Mouse (Mus musculus) megakaryocyte, adult 5-6 weeks (primary cell): ENCODE results near the gene Mgll. TPM values are rescaled to one million over a fixed set of nuclear protein-coding genes. Genes with fewer than 3 reads are reported as not detected.

Source experiments
- ATAC-seq: 2 replicates; pipeline ENCODE4 v1.8.0; 2016; ENCODE audit warnings: mild to moderate bottlenecking, inconsistent platforms; ENCODE audit not compliant: poor library complexity, severe bottlenecking
- total RNA-seq, 2 experiments: library from RNA; stranded (forward) in 1 of 2; stranded (reverse) in 1 of 2; fragments of 153-499, 151-499 nt in 1 of 2; fragments of 221-1000, 200-1000 nt in 1 of 2; gene quantifications; 2 replicates each; pipeline versions ENCODE4 v1.2.3 to v1.2.4; 2015 to 2017

Gene Mgll
- total RNA-seq, 2 experiments from 2014 or later, result 3.7 to 4.2 TPM

- peak; percentile 33 for ATAC-seq
Observed at GRCm38 (mm10) chr6:88874868-88875508, 150.8 kb downstream of the Mgll start, which contains the start of gene Podxl2. Podxl2 (minus strand) TSS chr6:88875044.

Other genes with a start within 250 kb of the Mgll start
- gene Sec61a1, start 205.5 kb upstream of the Mgll start, total RNA-seq (2015), result 96.0 and 127 TPM in 2 replicates
- 93.5 and 115 TPM in 2 replicates for gene Sec61a1, start 205.5 kb upstream of the Mgll start, total RNA-seq (2017)
- 1.3 TPM in 1 of 2 replicates, not detected in the other for gene Kbtbd12, start 86.5 kb upstream of the Mgll start, total RNA-seq (2015)
- gene Kbtbd12, start 86.5 kb upstream of the Mgll start, total RNA-seq (2017), result 0.73 TPM in 1 of 2 replicates, not detected in the other
- 22.8 TPM in 2 replicates for gene Abtb1, start 117.6 kb downstream of the Mgll start, total RNA-seq (2015)
- 104 TPM in 2 replicates for gene Abtb1, start 117.6 kb downstream of the Mgll start, total RNA-seq (2017)
- gene Podxl2, start 150.6 kb downstream of the Mgll start, total RNA-seq (2015), result not detected in 2 replicates
- gene Podxl2, start 150.6 kb downstream of the Mgll start, total RNA-seq (2017), result 0.16 and 0.40 TPM in 2 replicates
- 45.4 and 47.7 TPM in 2 replicates for gene Mcm2, start 174.4 kb downstream of the Mgll start, total RNA-seq (2015)
- gene Mcm2, start 174.4 kb downstream of the Mgll start, total RNA-seq (2017), result 77.2 TPM in 2 replicates
- 24.0 and 26.1 TPM in 2 replicates for gene Tpra1, start 177.8 kb downstream of the Mgll start, total RNA-seq (2015)
- 32.4 and 35.5 TPM in 2 replicates for gene Tpra1, start 177.8 kb downstream of the Mgll start, total RNA-seq (2017)